Mouse (Mus musculus) kidney, postnatal 4 days (tissue): Measurements from ENCODE around the gene Ugt1a6b.
"Not testable (repeated sequence)": the region's sequence is repeated elsewhere in the genome, so short reads cannot be mapped to it uniquely, and the experiment has no call there.

Experiments
- DNase-seq, 2 experiments: peaks; one replicate each; pipeline ENCODE4 v3.0.0; 2021; ENCODE audit warnings: mixed read lengths in 2 of 2

The Ugt1a6b gene

GRCm38 (mm10) chr1:88103019-88103418, at the start of gene Ugt1a6b:
TSS of gene Ugt1a6b (plus strand) at chr1:88103252.
- DNase-seq = not testable (repeated sequence)

- no peak for DNase-seq
Measured at GRCm38 (mm10) chr1:88055088-88055487, 48.0 kb upstream of the Ugt1a6b start, which contains the start of gene Ugt1a10. TSS of gene Ugt1a10 (plus strand) at chr1:88055388.

GRCm38 (mm10) chr1:88066472-88067102, 36.5 kb upstream of the Ugt1a6b start:
- DNase-seq = not testable (repeated sequence)

GRCm38 (mm10) chr1:88070495-88070894, 32.6 kb upstream of the Ugt1a6b start, which contains the start of gene Ugt1a9:
TSS of gene Ugt1a9 (plus strand) at chr1:88070800.
- no peak for DNase-seq

GRCm38 (mm10) chr1:88070902-88071301, 32.1 kb upstream of the Ugt1a6b start:
- DNase-seq = no peak

- DNase-seq = no peak
Measured at GRCm38 (mm10) chr1:88074471-88074870, 28.6 kb upstream of the Ugt1a6b start.

- no peak for DNase-seq
Measured at GRCm38 (mm10) chr1:88077128-88077527, 25.9 kb upstream of the Ugt1a6b start.

GRCm38 (mm10) chr1:88081670-88082069, 21.4 kb upstream of the Ugt1a6b start:
- no peak for DNase-seq

GRCm38 (mm10) chr1:88086125-88086524, 16.9 kb upstream of the Ugt1a6b start:
- no peak for DNase-seq

GRCm38 (mm10) chr1:88087513-88087912, 15.5 kb upstream of the Ugt1a6b start, which contains the start of gene Ugt1a8:
TSS of gene Ugt1a8 (plus strand) at chr1:88087813.
- no peak for DNase-seq

- DNase-seq = no peak
Measured at GRCm38 (mm10) chr1:88092341-88092740, 10.7 kb upstream of the Ugt1a6b start.

- peak; percentile 32 to 52 for DNase-seq
Measured at GRCm38 (mm10) chr1:88094270-88094676, 8.8 kb upstream of the Ugt1a6b start.

GRCm38 (mm10) chr1:88094941-88095492, 8.0 kb upstream of the Ugt1a6b start, which contains the start of gene Ugt1a7c:
TSS of gene Ugt1a7c (plus strand) at chr1:88095062.
- peak; percentile 66 to 77 for DNase-seq

- DNase-seq = not testable (repeated sequence)
Measured at GRCm38 (mm10) chr1:88098546-88098945, 4.5 kb upstream of the Ugt1a6b start.

- not testable (repeated sequence) for DNase-seq
Measured at GRCm38 (mm10) chr1:88099691-88100090, 3.4 kb upstream of the Ugt1a6b start.

- DNase-seq = not testable (repeated sequence)
Measured at GRCm38 (mm10) chr1:88103697-88104468, 831 bp downstream of the Ugt1a6b start.

GRCm38 (mm10) chr1:88104667-88105430, 1.8 kb downstream of the Ugt1a6b start:
- no peak for DNase-seq

- peak in 1 of 2 experiments; percentile 26 for DNase-seq
Measured at GRCm38 (mm10) chr1:88105656-88106055, 2.6 kb downstream of the Ugt1a6b start.

GRCm38 (mm10) chr1:88109027-88109557, 6.0 kb downstream of the Ugt1a6b start:
- DNase-seq = not testable (repeated sequence)

GRCm38 (mm10) chr1:88109604-88110003, 6.6 kb downstream of the Ugt1a6b start:
- DNase-seq = not testable (repeated sequence)

GRCm38 (mm10) chr1:88112769-88113168, 9.7 kb downstream of the Ugt1a6b start:
- DNase-seq = not testable (repeated sequence)

- not testable (repeated sequence) for DNase-seq
Measured at GRCm38 (mm10) chr1:88120550-88120949, 17.5 kb downstream of the Ugt1a6b start.
